Comparison of ENCODE assay signal across 9 mouse cellular contexts in genomic region chr5:137526192-137526936, GRCm38 (mm10). TPM values are rescaled to one million over a fixed set of nuclear protein-coding genes. Genes with fewer than 3 reads are reported as not detected.
DNase-seq lines count a peak whose midpoint lies in the region; ATAC-seq and TF ChIP-seq lines count a peak whose summit lies in the region.
"Had no signal": no experiment of that assay in that cellular context is flagged by ENCODE, and none has a peak within 500 bp of the region (broad histone marks: within the 10 kb centered on the region; RNA-seq: fewer than 3 reads in every experiment).

No protein-coding gene starts in this region.

- ATAC-seq in common myeloid progenitor, adult 5-6 weeks (replicated peaks; ENCODE audit: low read depth, poor library complexity, severe bottlenecking): peak; percentile 55
- ATAC-seq in midbrain, postnatal 0 days (ENCODE audit: low FRiP score): no peak

- 44% methylated on average over 16 of the region's 16 CpGs for WGBS in heart, adult 2 months
- WGBS in hindbrain, embryonic 10.5 days: 47% methylated on average over 16 of the region's 16 CpGs
- WGBS in midbrain, postnatal 0 days: 32% methylated on average over 16 of the region's 16 CpGs

- no peak overlapping the region for H3K27ac ChIP-seq in heart, adult 2 months
- H3K27ac ChIP-seq in CH12.LX (ENCODE audit: insufficient read depth, low read depth): no peak overlapping the region
- peak overlapping the region; percentile 70 for H3K27ac ChIP-seq in hindbrain, embryonic 10.5 days
- peak overlapping the region; percentile 62; the same call in 1 of the 2 replicates for H3K27ac ChIP-seq in midbrain, postnatal 0 days (ENCODE audit: low read depth, low read length)

- no peak for TF ChIP-seq POLR2A in heart, adult 2 months (IDR thresholded peaks at IDR 0.05; ENCODE audit: insufficient read depth, low read depth, low read length)
- no peak for TF ChIP-seq POLR2A in CH12.LX (IDR thresholded peaks at IDR 0.05; ENCODE audit: low read depth, low read length)

- H3K9ac ChIP-seq in heart, adult 2 months (ENCODE audit: low read depth, low read length): no peak overlapping the region
- H3K9ac ChIP-seq in CH12.LX (ENCODE audit: insufficient read depth, low read depth): no peak overlapping the region
- H3K9ac ChIP-seq in midbrain, postnatal 0 days (replicated peaks; ENCODE audit: low read length, poor library complexity, severe bottlenecking): no peak overlapping the region; the same call in 1 of the 2 replicates

- TF ChIP-seq CTCF in heart, adult 2 months (IDR thresholded peaks at IDR 0.05): peak; percentile 35
- no peak for TF ChIP-seq CTCF in CH12.LX (conservative IDR thresholded peaks at IDR 0.05 in 1 of 2, IDR thresholded peaks at IDR 0.05 in 1 of 2; ENCODE audit: low read depth in 2 of 2, low read length in 2 of 2)
- 0 out of 2 replicates have a peak, but pooled peaks have one; percentile 13 for TF ChIP-seq CTCF in midbrain, postnatal 0 days (IDR thresholded peaks at IDR 0.05)

- dilution Hi-C loops in CH12.LX (cut with MboI; ENCODE audit: extremely low pct_ligation_motif_present, extremely low pct_unique_long_range_greater_than_20kb, low sequenced_read_pairs): no loop called here

- H3K4me3 ChIP-seq in heart, adult 2 months: no peak overlapping the region
- no peak overlapping the region for H3K4me3 ChIP-seq in CH12.LX (replicated peaks in 1 of 3; ENCODE audit: low read depth in 2 of 3, low read length in 2 of 3, poor library complexity in 1 of 3)
- H3K4me3 ChIP-seq in hindbrain, embryonic 10.5 days: 0 out of 2 replicates have a peak overlapping the region, but pooled peaks have one; percentile 16
- no peak overlapping the region for H3K4me3 ChIP-seq in midbrain, postnatal 0 days (ENCODE audit: low read depth, low read length)

- DNase-seq in heart, adult 2 months: peak; percentile 46 to 53
- DNase-seq in heart, postnatal 25 days (ENCODE audit: low spot score): no peak
- DNase-seq in CH12.LX (ENCODE audit: extremely low read depth) (peak; percentile 18), liver (peak; percentile 74)
- no peak for DNase-seq in hindbrain, embryonic 10.5 days (ENCODE audit: low spot score)
- DNase-seq in midbrain, postnatal 0 days (ENCODE audit: low spot score): peak; percentile 61
- DNase-seq in frontal cortex, postnatal 10 days (ENCODE audit: low spot score in 2 of 2): no peak

- no peak for TF ChIP-seq RAD21 in CH12.LX (IDR thresholded peaks at IDR 0.05; ENCODE audit: low read depth, low read length)

- TF ChIP-seq EP300 in heart, adult 2 months (IDR thresholded peaks at IDR 0.05; ENCODE audit: insufficient read depth, low read depth, low read length): no peak
- no peak for TF ChIP-seq EP300 in CH12.LX (IDR thresholded peaks at IDR 0.05; ENCODE audit: low read length)

- no peaks in the 10 kb centered on the region for H3K27me3 ChIP-seq in heart, adult 2 months (ENCODE audit: control insufficient read depth, insufficient read depth, low read length)
- no peaks in the 10 kb centered on the region for H3K27me3 ChIP-seq in CH12.LX (replicated peaks)
- H3K27me3 ChIP-seq in hindbrain, embryonic 10.5 days (ENCODE audit: insufficient read depth, poor library complexity, severe bottlenecking): no peaks in the 10 kb centered on the region
- H3K27me3 ChIP-seq in midbrain, postnatal 0 days (ENCODE audit: insufficient read depth, low read length): no peaks in the 10 kb centered on the region

- H3K79me2 ChIP-seq in heart, adult 2 months (replicated peaks; ENCODE audit: control insufficient read depth, insufficient read depth, low read length): no peaks in the 10 kb centered on the region; the same call in 1 of the 2 replicates
- H3K79me2 ChIP-seq in CH12.LX (replicated peaks; ENCODE audit: control insufficient read depth, extremely low read depth, insufficient read depth, poor library complexity, severe bottlenecking): peaks cover 15% of the 10 kb centered on the region

- no peaks in the 10 kb centered on the region for H3K36me3 ChIP-seq in heart, adult 2 months (ENCODE audit: control insufficient read depth, insufficient read depth, low read length)
- peaks cover 80 to 90% of the 10 kb centered on the region in 2 experiments for H3K36me3 ChIP-seq in CH12.LX (replicated peaks in 1 of 2; ENCODE audit: control insufficient read depth in 1 of 2, insufficient read depth in 1 of 2, low read length in 1 of 2)
- H3K36me3 ChIP-seq in hindbrain, embryonic 10.5 days: peaks cover 91% of the 10 kb centered on the region
- peaks cover 79% of the 10 kb centered on the region for H3K36me3 ChIP-seq in midbrain, postnatal 0 days (ENCODE audit: insufficient read depth, low read length)

- intact Hi-C loops in heart, adult 2 months (cut with DNase I): no loop called here
- intact Hi-C loops in heart, postnatal 25 days (cut with DNase I): no loop called here

- no peaks in the 10 kb centered on the region for H3K9me3 ChIP-seq in CH12.LX (replicated peaks; ENCODE audit: low read length)
- no peaks in the 10 kb centered on the region for H3K9me3 ChIP-seq in hindbrain, embryonic 10.5 days
- H3K9me3 ChIP-seq in midbrain, postnatal 0 days (ENCODE audit: low read length): no peaks in the 10 kb centered on the region

- H3K4me1 ChIP-seq in heart, adult 2 months (ENCODE audit: control insufficient read depth, insufficient read depth, low read length): peaks cover 2% of the 10 kb centered on the region; the same call in 1 of the 2 replicates
- H3K4me1 ChIP-seq in CH12.LX (ENCODE audit: control insufficient read depth in 1 of 2, insufficient read depth in 2 of 2): peaks cover 3 to 36% of the 10 kb centered on the region in 2 experiments; a peak in 2 of 4 replicates
- H3K4me1 ChIP-seq in hindbrain, embryonic 10.5 days (replicated peaks): peaks cover 65% of the 10 kb centered on the region
- no peaks in the 10 kb centered on the region; the same call in 1 of the 2 replicates for H3K4me1 ChIP-seq in midbrain, postnatal 0 days (ENCODE audit: insufficient read depth, low read length)

- in situ Hi-C loops in CH12.LX (cut with MboI; ENCODE audit: low pct_ligation_motif_present, low pct_unique_long_range_greater_than_20kb, low sequenced_read_pairs): no loop called here

- no peak overlapping the region for H3K4me2 ChIP-seq in CH12.LX (ENCODE audit: insufficient read depth, low read depth, poor library complexity, severe bottlenecking)
- no peak overlapping the region for H3K4me2 ChIP-seq in midbrain, postnatal 0 days (ENCODE audit: low read depth, low read length, poor library complexity, severe bottlenecking)

RNA-seq across cellular contexts. Expression of gene Epo, which starts 6.7 kb away (rescaled TPM):
- total RNA-seq in heart, adult 2 months (2021): not detected
- not detected in 2 replicates for polyA plus RNA-seq in heart, adult 2 months (2012; rRNA removed)
- not detected for total RNA-seq in heart, postnatal 25 days (2021)
- total RNA-seq in CH12.LX (2012; rRNA removed) (not detected in 2 replicates), CH12.LX (2014; rRNA removed) (not detected in 2 replicates)
- polyA plus RNA-seq in CH12.LX (2012; ENCODE audit: insufficient read length, low read depth): not detected in 2 replicates
- not detected in 2 replicates for total RNA-seq in common myeloid progenitor, adult 5-6 weeks (2017)
- 1.3 and 4.5 TPM in 2 replicates for polyA plus RNA-seq in hindbrain, embryonic 10.5 days (2016; fragmentation: Nextera tagmentation; extraction: Ambion mirVana)
- total RNA-seq in midbrain, postnatal 0 days (2014; rRNA removed): not detected in 2 replicates
- not detected in 2 replicates for polyA plus RNA-seq in midbrain, postnatal 0 days (2015; fragmentation: Nextera tagmentation; extraction: Ambion mirVana)
- total RNA-seq: heart, postnatal 36 days had no signal

RNA-seq across cellular contexts. Expression of gene Gnb2, which starts 6.9 kb away (rescaled TPM):
- 100 to 1,000 TPM; 222 to 249 TPM for total RNA-seq in heart, adult 2 months (2021)
- polyA plus RNA-seq in heart, adult 2 months (2012; rRNA removed): 395 and 448 TPM in 2 replicates
- 100 to 1,000 TPM; 245 to 246 TPM for total RNA-seq in heart, postnatal 25 days (2021)
- total RNA-seq in CH12.LX (2012; rRNA removed) (388 and 480 TPM in 2 replicates), CH12.LX (2014; rRNA removed) (261 and 264 TPM in 2 replicates)
- 312 and 327 TPM in 2 replicates for polyA plus RNA-seq in CH12.LX (2012; ENCODE audit: insufficient read length, low read depth)
- 190 and 213 TPM in 2 replicates for total RNA-seq in common myeloid progenitor, adult 5-6 weeks (2017)
- polyA plus RNA-seq in hindbrain, embryonic 10.5 days (2016; fragmentation: Nextera tagmentation; extraction: Ambion mirVana): 387 and 460 TPM in 2 replicates
- 1,154 and 1,456 TPM in 2 replicates for total RNA-seq in midbrain, postnatal 0 days (2014; rRNA removed)
- 590 and 632 TPM in 2 replicates for polyA plus RNA-seq in midbrain, postnatal 0 days (2015; fragmentation: Nextera tagmentation; extraction: Ambion mirVana)

RNA-seq across cellular contexts. Expression of gene Gigyf1, which starts 8.0 kb away (rescaled TPM):
- 10 to 100 TPM; 24.4 to 29.1 TPM for total RNA-seq in heart, adult 2 months (2021)
- 19.6 and 21.0 TPM in 2 replicates for polyA plus RNA-seq in heart, adult 2 months (2012; rRNA removed)
- total RNA-seq in heart, postnatal 25 days (2021): 10 to 100 TPM; 28.6 to 29.1 TPM
- total RNA-seq in CH12.LX (2012; rRNA removed): 4.9 and 5.9 TPM in 2 replicates
- total RNA-seq in CH12.LX (2014; rRNA removed): 0.98 and 1.3 TPM in 2 replicates
- polyA plus RNA-seq in CH12.LX (2012; ENCODE audit: insufficient read length, low read depth): 12.3 and 14.0 TPM in 2 replicates
- 6.7 and 12.5 TPM in 2 replicates for total RNA-seq in common myeloid progenitor, adult 5-6 weeks (2017)
- polyA plus RNA-seq in hindbrain, embryonic 10.5 days (2016; fragmentation: Nextera tagmentation; extraction: Ambion mirVana): 14.7 and 14.9 TPM in 2 replicates
- total RNA-seq in midbrain, postnatal 0 days (2014; rRNA removed): 23.6 and 30.8 TPM in 2 replicates
- polyA plus RNA-seq in midbrain, postnatal 0 days (2015; fragmentation: Nextera tagmentation; extraction: Ambion mirVana): 16.3 and 17.8 TPM in 2 replicates

RNA-seq across cellular contexts. Expression of gene Pop7, which starts 24.0 kb away (rescaled TPM):
- 10 to 100 TPM; 13.4 to 13.9 TPM for total RNA-seq in heart, adult 2 months (2021)
- 22.7 and 25.6 TPM in 2 replicates for polyA plus RNA-seq in heart, adult 2 months (2012; rRNA removed)
- 10 to 100 TPM; 14.8 to 15.3 TPM for total RNA-seq in heart, postnatal 25 days (2021)
- total RNA-seq in CH12.LX (2012; rRNA removed) (38.5 and 44.9 TPM in 2 replicates), CH12.LX (2014; rRNA removed) (44.2 and 44.9 TPM in 2 replicates)
- polyA plus RNA-seq in CH12.LX (2012; ENCODE audit: insufficient read length, low read depth): 34.6 and 35.0 TPM in 2 replicates
- 21.6 and 38.0 TPM in 2 replicates for total RNA-seq in common myeloid progenitor, adult 5-6 weeks (2017)
- 56.1 and 70.9 TPM in 2 replicates for polyA plus RNA-seq in hindbrain, embryonic 10.5 days (2016; fragmentation: Nextera tagmentation; extraction: Ambion mirVana)
- total RNA-seq in midbrain, postnatal 0 days (2014; rRNA removed): 73.2 and 95.3 TPM in 2 replicates
- 91.5 and 95.6 TPM in 2 replicates for polyA plus RNA-seq in midbrain, postnatal 0 days (2015; fragmentation: Nextera tagmentation; extraction: Ambion mirVana)

RNA-seq across cellular contexts. Expression of gene Actl6b, which starts 27.0 kb away (rescaled TPM):
- not detected for total RNA-seq in heart, adult 2 months (2021)
- polyA plus RNA-seq in heart, adult 2 months (2012; rRNA removed): 0.32 TPM in 1 of 2 replicates, not detected in the other
- total RNA-seq in heart, postnatal 25 days (2021): not detected
- total RNA-seq in CH12.LX (2012; rRNA removed) (not detected in 2 replicates), CH12.LX (2014; rRNA removed) (not detected in 2 replicates)
- polyA plus RNA-seq in CH12.LX (2012; ENCODE audit: insufficient read length, low read depth): not detected in 2 replicates
- not detected in 2 replicates for total RNA-seq in common myeloid progenitor, adult 5-6 weeks (2017)
- 10.3 and 47.6 TPM in 2 replicates for polyA plus RNA-seq in hindbrain, embryonic 10.5 days (2016; fragmentation: Nextera tagmentation; extraction: Ambion mirVana)
- 248 and 270 TPM in 2 replicates for total RNA-seq in midbrain, postnatal 0 days (2014; rRNA removed)
- 264 and 287 TPM in 2 replicates for polyA plus RNA-seq in midbrain, postnatal 0 days (2015; fragmentation: Nextera tagmentation; extraction: Ambion mirVana)
- total RNA-seq: heart, postnatal 36 days had no signal

Comparison
In these comparisons a context has a peak if more than half of its experiments do, and no peak if none do; other contexts are left out.
1. DNase-seq: peak in heart, adult 2 months (2 of 2), CH12.LX (single experiment), liver (single experiment) and midbrain, postnatal 0 days (single experiment); none in heart, postnatal 25 days (single experiment), hindbrain, embryonic 10.5 days (single experiment) and frontal cortex, postnatal 10 days (0 of 2).
2. H3K27ac ChIP-seq: peak in hindbrain, embryonic 10.5 days (single experiment) and midbrain, postnatal 0 days (single experiment); none in heart, adult 2 months (single experiment) and CH12.LX (single experiment).
3. CTCF ChIP-seq: peak in heart, adult 2 months (single experiment) and midbrain, postnatal 0 days (single experiment); none in CH12.LX (0 of 2).